Mouse (Mus musculus) A20 (cell line): ENCODE data around the gene Clrn3.
"Not testable (repeated sequence)": the region's sequence is repeated elsewhere in the genome, so short reads cannot be mapped to it uniquely, and the experiment has no call there.

Experiments
- DNase-seq: peaks from one replicate; pipeline ENCODE4 v3.0.0-alpha.2; 2011; ENCODE audit warnings: low read depth, low spot score

Clrn3 gene

GRCm38 (mm10) chr7:135528515-135528914 lies at the start of gene Clrn3:
TSS of gene Clrn3 (minus strand) at chr7:135528654.
- no peak for DNase-seq

GRCm38 (mm10) chr7:135576329-135576728 lies 47.9 kb upstream of the Clrn3 start:
- DNase-seq: no peak

DNA sequence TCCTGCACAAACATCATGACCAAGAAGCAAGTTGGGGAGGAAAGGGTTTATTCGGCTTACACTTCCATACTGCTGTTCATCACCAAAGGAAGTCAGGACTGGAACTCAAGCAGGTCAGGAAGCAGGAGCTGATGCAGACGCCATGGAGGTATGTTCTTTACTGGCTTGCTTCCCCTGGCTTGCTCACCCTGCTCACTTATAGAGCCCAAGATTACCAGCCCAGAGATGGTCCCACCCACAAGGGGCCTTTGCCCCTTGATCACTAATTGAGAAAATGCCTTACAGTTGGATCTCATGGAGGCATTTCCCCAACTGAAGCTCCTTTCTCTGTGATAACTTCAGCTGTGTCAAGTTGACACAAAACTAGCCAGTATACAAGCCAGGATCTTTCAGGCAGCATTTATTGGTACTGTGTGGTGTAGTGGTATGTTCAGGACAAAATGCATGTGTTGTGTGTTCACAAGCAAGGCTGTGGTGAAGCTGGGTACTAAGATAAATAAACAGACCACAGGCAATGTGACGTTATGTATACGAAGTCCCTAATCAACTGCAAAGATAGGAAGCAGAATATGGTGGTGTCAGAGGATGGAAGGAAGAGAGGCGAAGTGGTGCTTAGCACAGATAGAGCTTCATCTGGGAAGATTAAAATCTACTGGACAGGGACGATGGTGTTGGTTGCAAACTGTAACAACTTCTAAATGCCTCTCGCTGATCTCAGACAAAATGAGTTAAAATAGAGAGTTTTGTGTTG lies 47.0 kb upstream of the Clrn3 start:
- DNase-seq: not testable (repeated sequence)

GRCm38 (mm10) chr7:135571951-135572559 lies 43.6 kb upstream of the Clrn3 start:
- DNase-seq: no peak

- DNase-seq: no peak
These were observed 42.9 kb upstream of the Clrn3 start for GRCm38 (mm10) chr7:135571392-135571791.

GRCm38 (mm10) chr7:135568550-135568949 lies 40.1 kb upstream of the Clrn3 start:
- DNase-seq: no peak

DNA sequence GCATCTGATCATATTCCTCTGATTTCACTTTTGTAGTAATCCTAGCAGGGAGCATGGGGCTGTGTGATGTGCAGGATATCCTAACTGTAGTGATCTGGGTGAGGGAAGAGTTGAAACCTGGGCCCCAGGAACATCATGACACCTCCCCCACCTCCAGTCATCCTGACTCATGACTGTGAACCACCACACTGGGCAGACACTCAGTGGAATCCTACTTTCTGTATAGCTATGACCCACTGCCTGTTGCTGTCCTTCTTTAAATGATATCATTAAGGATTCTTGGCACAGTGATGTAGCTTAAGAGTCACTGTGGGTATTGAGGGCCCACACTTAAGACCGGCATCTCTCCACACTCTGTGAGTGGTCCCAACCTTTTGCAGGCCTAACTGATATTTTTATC lies 39.1 kb upstream of the Clrn3 start:
- no peak for DNase-seq

- no peak for DNase-seq
These were observed 37.6 kb upstream of the Clrn3 start for GRCm38 (mm10) chr7:135566013-135566412.

DNA sequence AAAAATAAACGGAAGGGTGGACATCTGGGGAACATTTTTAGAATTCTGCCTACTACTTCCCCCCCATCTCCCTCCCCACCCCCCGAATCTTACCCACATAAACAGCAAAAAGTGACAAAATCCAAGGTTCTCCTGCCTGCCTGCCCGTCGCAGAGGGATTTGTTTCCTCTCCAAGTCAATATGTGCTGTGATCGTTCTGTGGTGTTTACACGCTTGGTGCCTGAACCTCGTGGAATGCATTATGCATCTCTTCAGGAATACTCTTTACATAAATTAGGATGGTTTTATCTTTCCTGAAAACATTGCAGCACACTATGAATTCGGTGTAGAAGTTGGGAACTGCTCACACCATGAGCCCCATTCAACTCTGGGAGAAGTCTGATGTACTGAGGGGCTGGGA lies 35.6 kb upstream of the Clrn3 start:
- DNase-seq: no peak

GRCm38 (mm10) chr7:135560280-135560679 lies 31.8 kb upstream of the Clrn3 start:
- no peak for DNase-seq

DNA sequence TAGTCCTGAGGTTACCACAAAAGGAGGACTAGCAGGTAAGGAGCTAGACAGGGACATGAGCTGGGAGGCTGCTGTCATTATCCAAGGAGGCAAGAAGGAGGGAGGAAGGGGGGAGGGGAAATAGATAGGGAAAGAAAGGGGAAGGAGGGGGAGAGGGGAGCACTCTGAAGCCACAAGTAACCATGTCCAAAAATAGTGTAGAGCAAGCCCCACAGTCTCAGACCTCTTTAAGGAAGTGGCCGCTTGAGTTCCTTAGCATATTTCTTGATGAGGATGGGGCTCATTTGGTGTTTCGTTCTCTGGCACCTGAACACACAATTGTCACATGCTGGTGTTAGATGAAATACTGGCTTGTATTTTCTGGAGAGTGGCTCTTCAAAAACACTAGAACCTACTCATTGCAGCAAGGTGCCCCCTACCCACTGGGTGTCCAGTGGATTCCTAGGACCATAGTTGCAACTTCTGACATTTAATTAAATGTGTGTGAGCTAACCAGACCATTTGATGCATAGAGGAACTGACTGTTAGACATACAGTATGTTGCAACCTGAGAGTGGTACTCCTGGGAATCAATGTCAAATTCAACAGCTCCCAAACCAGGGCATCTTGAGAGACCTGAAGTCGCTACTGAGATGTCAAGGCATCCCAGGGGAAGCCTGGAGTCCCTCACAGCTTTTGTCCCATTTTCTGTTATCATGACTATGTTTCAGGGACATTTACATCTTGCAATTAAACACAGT lies 28.4 kb upstream of the Clrn3 start:
- DNase-seq: no peak

DNA sequence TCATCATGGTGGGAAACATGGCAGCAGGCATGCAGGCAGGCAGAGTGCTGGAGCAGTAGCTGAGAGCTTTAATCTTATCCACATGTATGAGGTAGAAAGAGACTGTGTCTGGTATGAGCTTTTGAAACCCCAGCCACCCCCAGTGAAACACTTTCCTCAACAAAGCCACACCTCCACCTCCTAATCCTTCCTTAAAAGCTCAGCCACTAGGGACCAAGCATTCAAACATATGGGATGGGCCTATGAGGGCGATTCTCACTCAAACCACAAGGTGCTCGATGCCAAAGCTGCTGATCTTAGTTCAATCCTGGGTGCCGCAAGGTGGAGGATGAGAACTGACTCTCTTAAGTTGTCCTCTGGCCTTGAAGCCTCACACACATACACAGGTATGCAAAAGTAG lies 25.1 kb upstream of the Clrn3 start:
- no peak for DNase-seq

DNA sequence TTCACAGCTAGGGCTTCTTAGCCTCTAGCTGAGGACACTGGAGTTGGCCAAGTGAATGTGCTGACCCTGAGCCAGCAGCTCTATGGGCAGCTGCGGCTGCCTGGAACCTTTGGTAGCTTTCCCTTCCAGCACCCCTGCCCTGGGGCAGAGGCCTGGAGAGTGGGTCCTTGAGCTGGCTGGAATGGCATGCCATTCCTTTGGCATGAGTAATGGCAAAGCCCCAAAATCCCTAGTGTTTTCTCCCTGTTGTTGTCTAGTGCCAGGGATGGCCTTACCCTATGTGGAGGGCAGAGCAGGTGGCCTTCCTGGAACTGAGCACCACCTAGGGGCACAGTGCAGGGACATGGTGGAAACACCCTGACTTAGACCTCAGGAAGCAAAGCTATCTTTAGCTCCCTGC lies 23.1 kb upstream of the Clrn3 start:
- DNase-seq: no peak

GRCm38 (mm10) chr7:135548434-135548833 lies 20.0 kb upstream of the Clrn3 start:
- DNase-seq: no peak

DNA sequence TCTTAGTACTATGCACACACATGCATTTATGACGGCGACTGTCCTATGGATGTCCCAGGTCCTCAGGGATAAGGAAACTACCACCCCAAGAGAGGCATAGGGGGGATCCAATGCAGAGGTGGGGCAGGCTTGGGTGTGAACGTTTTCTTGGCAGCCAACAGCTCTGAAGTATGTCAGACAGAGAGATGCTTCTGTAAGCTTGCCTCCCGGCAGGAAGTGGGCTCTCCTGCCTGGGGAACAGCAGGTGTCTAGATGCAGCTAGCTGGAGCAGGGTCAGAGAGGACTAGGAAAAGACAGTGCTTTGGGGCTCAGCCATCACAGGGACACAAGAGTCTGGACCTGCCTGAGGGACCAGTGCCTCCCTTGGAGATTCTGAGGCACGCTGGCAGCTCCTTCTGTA lies 18.1 kb upstream of the Clrn3 start:
- no peak for DNase-seq

DNA sequence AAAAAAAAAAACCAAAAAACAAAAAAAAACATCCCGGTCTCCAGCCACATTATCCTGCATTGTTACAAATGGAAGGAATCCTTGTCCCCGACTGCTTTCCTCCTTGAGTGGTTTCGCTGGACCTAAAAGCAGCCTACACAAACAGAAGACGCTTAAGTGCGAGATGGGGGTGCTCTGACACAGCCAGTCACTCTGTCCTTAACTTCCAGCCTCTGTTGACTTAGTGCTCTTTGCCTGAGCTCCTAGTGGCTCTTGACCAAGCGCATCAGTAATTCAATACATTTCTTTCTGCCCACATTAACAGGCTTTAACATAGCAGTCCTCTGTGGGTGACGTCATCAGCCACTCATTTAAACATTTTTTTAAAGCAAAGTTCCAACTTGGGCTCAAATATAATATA lies 17.5 kb upstream of the Clrn3 start:
- no peak for DNase-seq

DNA sequence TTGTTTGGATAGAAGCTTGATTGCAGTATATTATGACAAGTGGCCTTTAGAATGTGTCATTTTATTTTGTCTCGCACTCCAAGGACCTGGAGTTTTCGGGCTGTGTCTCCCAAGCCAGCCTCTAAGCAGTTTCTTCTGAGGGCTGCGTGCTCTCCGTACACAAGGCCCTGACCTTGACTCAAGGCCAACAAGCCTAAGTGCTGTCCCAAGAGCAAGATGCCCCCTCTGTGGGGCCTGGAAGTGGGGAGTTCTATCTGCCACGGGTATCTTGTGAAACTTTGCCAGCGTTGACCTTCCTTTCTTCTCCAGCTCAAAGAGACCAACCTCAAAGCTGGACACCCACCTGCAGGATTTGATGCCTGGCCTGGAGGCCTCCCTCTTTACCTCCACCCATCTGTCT lies 15.9 kb upstream of the Clrn3 start:
- no peak for DNase-seq

- no peak for DNase-seq
These were observed 14.6 kb upstream of the Clrn3 start for GRCm38 (mm10) chr7:135543033-135543432.

GRCm38 (mm10) chr7:135542235-135542634 lies 13.8 kb upstream of the Clrn3 start:
- DNase-seq: no peak

- no peak for DNase-seq
These were observed 11.0 kb upstream of the Clrn3 start for GRCm38 (mm10) chr7:135539429-135539828.

DNA sequence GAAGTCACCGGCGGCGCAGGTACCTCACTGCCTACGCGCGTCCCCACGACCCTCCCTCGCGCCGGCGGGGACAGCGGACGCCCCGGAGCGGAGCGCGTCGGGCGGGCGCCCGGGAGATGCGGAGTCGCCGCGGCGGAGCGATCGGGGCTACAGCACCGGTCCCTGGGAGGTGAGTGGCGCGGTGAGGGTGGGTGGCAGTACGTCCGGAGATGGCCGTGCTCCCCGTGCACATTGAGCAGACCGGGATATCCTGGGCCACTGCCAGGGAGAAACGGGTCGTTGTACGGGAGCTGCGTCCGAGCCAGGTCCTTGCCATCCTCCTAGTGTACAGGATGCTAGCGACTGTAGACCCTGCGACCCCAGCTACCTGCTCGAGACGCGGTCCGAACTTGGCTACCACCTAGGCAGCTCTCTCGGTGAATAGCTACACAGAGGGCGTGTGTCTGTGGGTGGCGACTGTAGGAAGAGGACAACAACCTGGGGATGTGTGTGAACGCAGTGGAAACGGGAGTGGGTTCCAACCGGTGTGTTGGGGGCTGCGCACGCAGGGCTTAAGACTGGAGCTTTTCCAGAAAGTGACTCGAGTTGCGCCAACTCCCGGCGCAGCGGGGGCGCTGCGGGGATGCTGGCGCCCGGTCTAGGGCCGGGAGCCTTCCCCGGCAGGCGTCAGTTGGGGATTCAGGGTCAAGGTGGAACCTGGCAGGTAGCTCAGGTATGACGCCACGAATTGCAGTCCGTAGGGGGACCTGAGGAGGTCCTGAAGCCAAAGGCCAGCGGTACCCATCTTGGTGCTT lies 9.7 kb upstream of the Clrn3 start:
- no peak for DNase-seq

GRCm38 (mm10) chr7:135537341-135537901 lies 9.0 kb upstream of the Clrn3 start, which contains the start of gene Ptpre:
TSS of gene Ptpre (plus strand) at chr7:135537481.
- DNase-seq: no peak
